Comparison of ENCODE assay signal across 8 mouse cellular contexts in the genomic region with DNA sequence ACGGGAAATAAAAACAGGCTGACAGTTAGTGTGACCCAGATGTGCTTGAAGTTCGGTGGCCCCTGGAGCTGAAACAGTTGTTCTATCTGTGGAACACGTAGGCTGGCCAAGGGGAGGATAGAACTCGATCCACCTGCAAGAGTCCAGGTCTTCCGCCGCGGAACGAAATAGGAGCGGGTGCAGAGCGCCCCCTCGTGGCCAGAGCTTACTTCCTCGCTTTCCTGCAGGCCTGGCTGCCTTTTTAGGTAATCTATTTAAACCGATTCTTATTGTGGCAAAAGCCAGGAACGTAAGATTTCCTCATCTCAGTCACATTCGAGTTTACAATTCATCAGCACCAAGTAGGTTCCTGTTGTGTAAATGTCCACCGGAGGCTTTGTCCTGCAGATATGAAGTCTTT. TPM values are rescaled to one million over a fixed set of nuclear protein-coding genes. Genes with fewer than 3 reads are reported as not detected.
DNase-seq lines count a peak whose midpoint lies in the region; TF ChIP-seq lines count a peak whose summit lies in the region.
"Had no signal": no experiment of that assay in that cellular context is flagged by ENCODE, and none has a peak within 500 bp of the region (broad histone marks: within the 10 kb centered on the region; RNA-seq: fewer than 3 reads in every experiment).

No protein-coding gene starts in this region.

- peak; percentile 98 for TF ChIP-seq CTCF in layer of hippocampus, adult 2 months (conservative IDR thresholded peaks at IDR 0.05)

- peaks cover 15% of the 10 kb centered on the region for H3K4me1 ChIP-seq in megakaryocyte, embryonic 14.5 days

- H3K4me3 ChIP-seq in layer of hippocampus, adult 2 months: no peak overlapping the region; the same call in 1 of the 2 replicates
- H3K4me3 ChIP-seq in megakaryocyte, embryonic 14.5 days (replicated peaks): peak overlapping the region; percentile 9
- H3K4me3 ChIP-seq: limb, embryonic 13.5 days had no signal

- intact Hi-C loops in gastrocnemius, postnatal 36 days (cut with DNase I): no loop called here

- H3K36me3 ChIP-seq in megakaryocyte, embryonic 14.5 days (replicated peaks; ENCODE audit: low read length): no peaks in the 10 kb centered on the region
- H3K36me3 ChIP-seq: limb, embryonic 13.5 days had no signal

- H3K9me3 ChIP-seq in megakaryocyte, embryonic 14.5 days: peaks cover 13% of the 10 kb centered on the region
- H3K9me3 ChIP-seq: limb, embryonic 13.5 days had no signal

- H3K27ac ChIP-seq in layer of hippocampus, adult 2 months: 0 out of 2 replicates have a peak overlapping the region, but pooled peaks have one; percentile 23
- H3K27ac ChIP-seq: limb, embryonic 13.5 days had no signal

- H3K27me3 ChIP-seq in megakaryocyte, embryonic 14.5 days (replicated peaks): peaks cover 87% of the 10 kb centered on the region

- peak; percentile 92 for DNase-seq in CD4-positive, CD25-positive, alpha-beta regulatory T cell, adult 2 months (ENCODE audit: low read depth, low spot score)
- peak; percentile 26 for DNase-seq in MEL-GATA-1-ER (ENCODE audit: extremely low read depth, low read depth)
- DNase-seq in cerebellum, postnatal 10 days: peak; percentile 94 to 97
- DNase-seq in gastrocnemius, postnatal 36 days: peak; percentile 26 to 36
- DNase-seq in layer of hippocampus, adult 2 months (ENCODE audit: low spot score in 2 of 2): peak; percentile 83 to 93
- DNase-seq in spleen, adult 12 weeks (ENCODE audit: low spot score): peak; percentile 66

RNA-seq across cellular contexts. Expression of gene Dtx1, which starts 2.6 kb away (rescaled TPM):
- total RNA-seq in gastrocnemius, postnatal 36 days (2021): under 1 TPM; 0.38 to 0.91 TPM
- 10 to 100 TPM; 70.9 to 73.9 TPM for total RNA-seq in layer of hippocampus, adult 2 months (2021)
- not detected in 2 replicates for polyA plus RNA-seq in megakaryocyte, embryonic 14.5 days (2012; ENCODE audit: insufficient read depth, low replicate concordance)

RNA-seq across cellular contexts. Expression of gene Oas2, which starts 35.3 kb away (rescaled TPM):
- total RNA-seq in gastrocnemius, postnatal 36 days (2021): under 1 TPM; 0.18 to 0.37 TPM
- total RNA-seq in layer of hippocampus, adult 2 months (2021): not detected
- polyA plus RNA-seq in megakaryocyte, embryonic 14.5 days (2012; ENCODE audit: insufficient read depth, low replicate concordance): 1.00 TPM in 1 of 2 replicates, not detected in the other

Comparison
In these comparisons a context has a peak if more than half of its experiments do, and no peak if none do; other contexts are left out.
1. DNase-seq: peak in every context shown above with its lines; median percentile 96 in cerebellum, postnatal 10 days; 92 in CD4-positive, CD25-positive, alpha-beta regulatory T cell, adult 2 months; 88 in layer of hippocampus, adult 2 months; 66 in spleen, adult 12 weeks; 31 in gastrocnemius, postnatal 36 days; 26 in MEL-GATA-1-ER.
2. RNA of gene Dtx1, which starts 2.6 kb away (total RNA-seq): 70.9 to 73.9 TPM in layer of hippocampus, adult 2 months; 0.38 to 0.91 TPM in gastrocnemius, postnatal 36 days; every median in the first group is over 10 times any median in the second.